Mouse (Mus musculus) limb, embryonic 10.5 days (tissue): ENCODE data around the gene Plekha5. TPM values are rescaled to one million over a fixed set of nuclear protein-coding genes. Genes with fewer than 3 reads are reported as not detected.

Experiments used
- DNase-seq: peaks from one replicate; pipeline ENCODE4 v3.0.0-alpha.2; 2017; ENCODE audit warnings: low spot score
- H3K27ac ChIP-seq: fragments of 300-500 bp; sonication (generic); 2 replicates; pipeline ENCODE4 v1.5.1; 2016; ENCODE audit warnings: mild to moderate bottlenecking
- H3K27me3 ChIP-seq: fragments of 300-500 bp; sonication (generic); 2 replicates; pipeline ENCODE4 v1.6.1; 2016; ENCODE audit warnings: low read depth, mild to moderate bottlenecking; ENCODE audit not compliant: poor library complexity, severe bottlenecking
- H3K36me3 ChIP-seq: fragments of 300-500 bp; sonication (generic); 2 replicates; pipeline ENCODE4 v1.6.1; 2016; ENCODE audit warnings: mild to moderate bottlenecking, moderate library complexity
- H3K4me1 ChIP-seq: fragments of 300-500 bp; sonication (generic); 2 replicates; pipeline ENCODE4 v1.6.1; 2016
- H3K4me3 ChIP-seq: fragments of 300-500 bp; sonication (generic); 2 replicates; pipeline ENCODE4 v1.5.1; 2016; ENCODE audit warnings: mild to moderate bottlenecking, moderate library complexity
- H3K9me3 ChIP-seq: fragments of 300-500 bp; sonication (generic); replicated peaks from 2 replicates; pipeline ENCODE4 v1.6.1; 2016; ENCODE audit warnings: mild to moderate bottlenecking
- WGBS: fragments of 180-500 bp; shearing (Covaris S2); methylation state at CpG from one replicate; pipeline ENCODE4 v1.1.7; 2016; 5-methylcytosine and 5-hydroxymethylcytosine counted together
- polyA plus RNA-seq: library from polyadenylated mRNA; unstranded; fragments of >200 nt; fragmentation: Nextera tagmentation; extraction: Ambion mirVana; gene quantifications from 2 replicates; pipeline ENCODE4 v1.2.1, GENCODE M21; 2016

The Plekha5 gene
- polyA plus RNA-seq, 1 experiment from 2014 or later, result 44.3 TPM

DNA sequence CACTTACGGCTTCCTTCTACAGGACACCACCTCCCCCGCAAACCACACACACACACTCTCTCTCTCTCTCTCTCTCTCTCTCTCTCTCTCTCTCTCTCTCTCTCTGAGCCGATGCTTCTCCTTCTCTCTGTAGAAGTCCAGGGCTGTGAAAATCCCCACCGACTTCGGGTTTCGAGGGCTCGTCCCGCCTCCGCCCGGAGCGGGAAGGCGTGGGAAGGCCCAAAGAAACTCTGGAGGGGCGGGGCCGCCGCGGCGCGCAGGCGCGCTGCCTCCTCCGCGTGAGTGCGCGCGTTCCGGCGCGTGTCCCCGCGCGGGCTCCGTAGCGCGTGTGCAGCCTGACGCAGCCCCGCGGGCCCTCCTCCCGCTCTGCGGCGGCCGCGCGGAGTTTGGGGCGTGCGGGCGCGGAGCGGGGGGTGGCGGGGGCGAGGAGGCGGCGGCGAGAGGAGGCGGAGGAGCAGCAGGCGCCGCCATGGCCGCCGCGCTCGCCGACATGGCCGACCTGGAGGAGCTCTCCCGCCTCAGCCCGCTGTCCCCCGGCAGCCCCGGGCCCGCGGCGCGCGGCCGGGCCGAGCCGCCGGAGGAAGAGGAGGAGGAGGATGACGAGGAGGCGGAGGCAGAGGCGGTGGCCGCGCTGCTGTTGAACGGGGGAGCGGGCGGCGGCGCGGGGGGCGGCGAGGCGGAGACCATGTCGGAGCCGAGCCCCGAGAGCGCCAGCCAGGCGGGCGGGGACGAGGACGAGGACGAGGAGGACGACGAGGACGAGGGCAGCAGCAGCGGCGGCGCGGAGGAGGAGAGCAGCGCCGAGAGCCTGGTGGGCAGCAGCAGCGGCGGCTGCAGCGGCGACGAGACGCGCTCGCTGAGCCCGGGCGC lies 199.6 kb downstream of the Plekha5 start:
- Histone ChIP-seq H3K27me3 (peaks cover 9% of the 10 kb centered on the region), H3K4me1 (peaks cover 27% of the 10 kb centered on the region), H3K27ac (peak overlapping the region; percentile 97), H3K36me3 (no peaks in the 10 kb centered on the region), H3K9me3 (no peaks in the 10 kb centered on the region), H3K4me3 (peak overlapping the region; percentile 98)
- WGBS, result under 1% methylated on average over 99 of the region's 117 CpGs
- DNase-seq, result peak; percentile 91

GRCm38 (mm10) chr6:140624096-140625051 lies 200.5 kb downstream of the Plekha5 start:
- DNase-seq, result peak; percentile 79
- Histone ChIP-seq H3K27ac (peak overlapping the region; percentile 97), H3K4me3 (peak overlapping the region; percentile 98), H3K27me3 (peaks cover 9% of the 10 kb centered on the region), H3K4me1 (peaks cover 27% of the 10 kb centered on the region), H3K9me3 (no peaks in the 10 kb centered on the region), H3K36me3 (peaks cover under 1% of the 10 kb centered on the region; the same call in 1 of the 2 replicates)
- WGBS, result under 1% methylated on average over 80 of the region's 80 CpGs

DNA sequence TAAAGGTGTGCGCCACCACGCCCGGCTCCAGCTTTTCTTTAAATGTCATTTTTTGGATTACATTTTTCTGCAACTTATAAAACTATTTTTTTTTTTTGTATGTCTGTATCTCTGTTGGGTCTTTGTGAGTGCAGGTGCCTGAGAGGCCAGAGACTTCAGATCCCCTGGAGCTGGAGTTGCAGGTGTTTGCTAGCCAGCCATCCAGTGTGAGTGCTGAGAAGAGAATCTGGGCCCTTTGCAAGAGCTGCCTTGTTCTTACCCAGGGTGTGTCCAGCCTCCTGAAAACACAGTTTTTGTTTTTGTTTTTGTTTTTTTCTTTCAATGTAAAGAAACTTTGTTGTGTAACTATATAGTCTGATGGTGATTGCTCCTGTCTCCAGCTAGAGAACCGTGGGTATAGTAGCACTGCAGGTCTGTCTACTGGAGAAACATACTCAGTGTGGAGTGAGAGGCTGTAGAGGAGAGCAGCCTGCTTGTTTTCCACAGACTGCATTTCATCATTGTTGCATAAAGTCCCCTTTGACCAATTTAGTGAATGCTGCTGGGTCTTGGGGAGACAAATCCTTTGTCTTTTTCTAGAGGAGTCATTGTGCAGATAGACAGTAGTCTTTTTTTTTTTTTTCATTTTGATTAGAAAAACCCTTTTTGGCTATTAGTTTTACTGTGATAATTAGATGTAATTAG lies 205.5 kb downstream of the Plekha5 start:
- Histone ChIP-seq H3K27ac (no peak overlapping the region), H3K27me3 (no peaks in the 10 kb centered on the region), H3K9me3 (no peaks in the 10 kb centered on the region), H3K36me3 (peaks cover 13% of the 10 kb centered on the region), H3K4me3 (no peak overlapping the region), H3K4me1 (peaks cover 23% of the 10 kb centered on the region)
- no peak for DNase-seq
- 97% methylated on average over 4 of the region's 4 CpGs for WGBS

- Histone ChIP-seq H3K27ac (no peak overlapping the region), H3K4me3 (no peak overlapping the region), H3K27me3 (no peaks in the 10 kb centered on the region), H3K9me3 (no peaks in the 10 kb centered on the region), H3K36me3 (peaks cover 21% of the 10 kb centered on the region), H3K4me1 (peaks cover 19% of the 10 kb centered on the region)
- DNase-seq, result no peak
- 82% methylated on average over 4 of the region's 4 CpGs for WGBS
These were observed 206.5 kb downstream of the Plekha5 start for GRCm38 (mm10) chr6:140630306-140630705.

GRCm38 (mm10) chr6:140633616-140634015 lies 209.8 kb downstream of the Plekha5 start:
- 97% methylated on average over 8 of the region's 8 CpGs for WGBS
- no peak overlapping the region for H3K4me3 ChIP-seq
- H3K4me1 ChIP-seq, result no peaks in the 10 kb centered on the region
- no peak for DNase-seq
- H3K9me3 ChIP-seq, result no peaks in the 10 kb centered on the region
- H3K27me3 ChIP-seq, result no peaks in the 10 kb centered on the region
- H3K27ac ChIP-seq, result no peak overlapping the region
- H3K36me3 ChIP-seq, result peaks cover 54% of the 10 kb centered on the region

DNA sequence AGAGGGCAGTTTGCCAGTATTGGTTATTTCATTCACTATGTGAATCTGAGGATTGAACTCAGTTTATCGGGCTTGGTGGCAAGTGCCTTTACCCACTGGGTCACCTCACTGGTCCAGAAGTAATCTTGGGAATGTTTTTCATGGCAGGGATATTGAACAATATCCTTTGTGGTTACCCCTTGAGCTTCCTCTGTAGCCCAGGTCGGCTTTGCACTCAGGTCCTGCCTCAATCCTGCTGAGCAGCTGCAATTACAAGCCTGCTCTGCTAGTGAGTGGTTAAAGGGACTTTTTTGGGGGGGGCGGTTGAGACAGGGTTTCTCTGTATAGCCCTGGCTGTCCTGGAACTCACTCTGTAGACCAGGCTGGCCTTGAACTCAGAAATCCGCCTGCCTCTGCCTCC lies 212.4 kb downstream of the Plekha5 start:
- no peaks in the 10 kb centered on the region for H3K27me3 ChIP-seq
- no peak overlapping the region for H3K4me3 ChIP-seq
- H3K27ac ChIP-seq, result no peak overlapping the region
- WGBS, result 91% methylated on average over 4 of the region's 4 CpGs
- H3K36me3 ChIP-seq, result peaks cover 77% of the 10 kb centered on the region
- H3K4me1 ChIP-seq, result no peaks in the 10 kb centered on the region
- no peaks in the 10 kb centered on the region for H3K9me3 ChIP-seq
- DNase-seq, result no peak

DNA sequence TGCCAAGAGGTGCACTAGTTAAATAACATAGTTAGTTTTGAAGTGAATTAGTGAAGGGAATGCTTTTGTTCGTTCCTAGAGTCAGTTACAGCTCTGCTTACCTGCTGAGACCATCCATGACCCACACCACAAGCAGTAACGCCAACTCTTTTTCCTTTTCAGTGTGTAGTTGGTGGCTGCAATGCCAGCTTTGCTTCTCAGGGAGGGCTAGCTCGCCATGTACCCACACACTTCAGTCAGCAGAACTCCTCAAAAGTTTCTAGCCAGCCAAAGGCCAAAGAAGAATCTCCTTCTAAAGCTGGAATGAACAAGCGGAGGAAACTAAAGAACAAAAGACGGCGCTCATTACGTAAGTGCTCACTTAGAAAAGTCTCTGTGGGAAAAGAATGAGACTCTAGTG lies 218.2 kb downstream of the Plekha5 start:
- H3K36me3 ChIP-seq, result peaks cover 95% of the 10 kb centered on the region
- no peak for DNase-seq
- no peak overlapping the region for H3K27ac ChIP-seq
- no peaks in the 10 kb centered on the region for H3K9me3 ChIP-seq
- H3K4me1 ChIP-seq, result no peaks in the 10 kb centered on the region
- H3K4me3 ChIP-seq, result no peak overlapping the region
- H3K27me3 ChIP-seq, result no peaks in the 10 kb centered on the region
- WGBS, result 97% methylated on average over 7 of the region's 7 CpGs

GRCm38 (mm10) chr6:140642655-140643054 lies 218.8 kb downstream of the Plekha5 start:
- WGBS, result 96% methylated on average over 12 of the region's 12 CpGs
- H3K4me3 ChIP-seq, result no peak overlapping the region
- DNase-seq, result no peak
- no peaks in the 10 kb centered on the region for H3K27me3 ChIP-seq
- H3K36me3 ChIP-seq, result peaks cover 95% of the 10 kb centered on the region
- no peaks in the 10 kb centered on the region for H3K9me3 ChIP-seq
- no peaks in the 10 kb centered on the region for H3K4me1 ChIP-seq
- H3K27ac ChIP-seq, result no peak overlapping the region

DNA sequence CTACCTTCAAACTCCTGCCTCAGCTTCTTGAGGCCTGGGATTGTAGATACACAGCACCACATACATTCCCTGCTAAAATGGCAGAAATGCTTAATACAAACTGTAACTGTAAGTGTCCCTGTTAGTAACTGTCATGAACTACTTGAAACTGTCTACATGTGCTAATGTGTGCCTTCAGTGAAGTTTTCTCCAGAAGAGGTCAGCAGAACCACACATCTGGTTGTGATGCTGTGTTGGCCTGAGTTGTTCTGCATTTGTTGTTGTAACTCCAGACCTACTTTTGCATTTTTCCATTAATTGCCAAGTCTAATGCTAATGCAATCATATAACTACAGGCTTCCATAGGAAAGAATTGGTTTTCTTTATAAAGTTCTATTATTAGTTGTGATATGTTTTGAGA lies 222.1 kb downstream of the Plekha5 start:
- Histone ChIP-seq H3K27ac (no peak overlapping the region), H3K27me3 (no peaks in the 10 kb centered on the region), H3K36me3 (peaks cover 93% of the 10 kb centered on the region), H3K4me3 (no peak overlapping the region), H3K9me3 (no peaks in the 10 kb centered on the region), H3K4me1 (no peaks in the 10 kb centered on the region)
- DNase-seq, result no peak

Other genes starting within 250 kb of the Plekha5 start
- 9.1 and 9.2 TPM in 2 replicates for gene Aebp2, start 198.6 kb downstream of the Plekha5 start, polyA plus RNA-seq